Mouse (Mus musculus): ENCODE data around the gene Exoc3l. TPM values are rescaled to one million over a fixed set of nuclear protein-coding genes. Genes with fewer than 3 reads are reported as not detected.

Exoc3l gene
- polyA plus RNA-seq, 1 experiment from 2014 or later, result 15.2 TPM

DNA sequence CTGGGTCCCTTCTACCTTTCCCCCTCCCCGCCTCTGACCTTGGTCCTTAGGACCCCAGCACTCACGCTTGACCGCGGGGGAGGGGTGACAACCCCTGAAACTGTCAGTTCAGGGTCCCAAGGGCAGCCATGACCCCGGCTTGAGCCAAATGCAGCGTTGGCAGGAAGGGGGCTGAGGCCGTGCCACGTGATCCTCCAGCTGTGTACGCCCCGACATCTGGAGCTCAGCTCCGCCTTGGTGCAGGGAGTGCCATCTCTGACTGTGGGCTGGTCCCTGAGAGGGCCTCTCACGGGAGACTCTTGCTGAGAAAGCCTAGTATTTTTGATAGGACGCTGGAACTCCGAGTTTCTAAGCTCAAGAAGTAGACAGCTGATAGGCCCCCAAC, 40.9 kb downstream of the Exoc3l start, which contains the start of gene B3gnt9:
TSS of gene B3gnt9 (minus strand) at position 188 of the 385 bp plus-strand sequence.
- WGBS, result 2% methylated on average over 14 of the region's 14 CpGs
- H3K4me1 ChIP-seq (replicated peaks), result peaks cover 37% of the 10 kb centered on the region
- peak within 1 kb of the TSS; percentile 72 for H3K4me3 ChIP-seq
- H3K27ac ChIP-seq, result peak within 1 kb of the TSS; percentile 84
- peaks cover 54% of the 10 kb centered on the region for H3K27me3 ChIP-seq (ENCODE audit: insufficient read depth, poor library complexity, severe bottlenecking)
- peak; percentile 64 for DNase-seq (ENCODE audit: low spot score)
- no peaks in the 10 kb centered on the region for H3K9me3 ChIP-seq
- peaks cover 34% of the 10 kb centered on the region for H3K36me3 ChIP-seq

DNA sequence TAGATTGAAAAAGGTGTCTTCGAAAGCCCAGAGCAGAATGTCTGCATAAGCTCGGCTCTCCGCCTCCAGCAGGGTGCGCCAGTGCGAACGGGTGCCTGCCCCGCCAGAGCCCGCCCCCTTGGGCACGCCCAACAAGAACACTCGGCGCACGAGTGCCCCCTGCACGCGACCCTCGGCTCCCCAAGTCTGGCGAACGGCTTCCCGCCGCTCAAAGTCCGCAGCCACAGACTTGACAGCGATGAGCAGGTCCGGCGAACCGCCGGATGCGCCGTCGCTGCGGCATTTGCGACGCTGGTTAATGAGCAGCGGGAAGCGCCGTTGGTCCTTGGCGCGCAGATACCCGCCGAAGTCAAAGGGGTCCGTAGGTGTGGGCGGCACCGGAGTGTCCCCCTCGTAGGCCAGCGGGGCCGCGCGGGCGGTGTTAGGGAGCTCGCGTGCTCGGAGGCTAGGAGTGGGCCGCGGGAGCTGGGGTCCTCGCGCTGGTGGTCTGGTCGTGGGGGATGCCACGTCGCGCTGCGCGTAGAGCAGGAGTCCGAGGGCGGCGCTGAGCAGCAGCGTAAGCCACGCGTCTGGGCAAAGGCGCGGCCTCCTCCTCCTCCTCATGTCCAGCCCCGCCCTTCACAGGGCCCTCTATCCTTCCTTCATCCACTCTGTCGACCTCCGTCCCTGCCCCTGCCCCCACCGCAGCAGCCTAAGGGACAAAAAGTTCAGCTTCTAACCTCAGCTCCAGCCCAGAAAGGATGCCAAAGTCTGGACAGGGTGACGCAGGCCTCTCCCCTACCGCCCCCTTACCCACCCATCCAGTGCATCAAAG, 41.5 kb downstream of the Exoc3l start:
- peaks cover 48% of the 10 kb centered on the region for H3K27me3 ChIP-seq (ENCODE audit: insufficient read depth, poor library complexity, severe bottlenecking)
- H3K36me3 ChIP-seq, result peaks cover 40% of the 10 kb centered on the region
- WGBS, result 1% methylated on average over 74 of the region's 74 CpGs
- H3K4me3 ChIP-seq, result peak overlapping the region; percentile 72
- peak; percentile 89 for DNase-seq (ENCODE audit: low spot score)
- peak overlapping the region; percentile 84 for H3K27ac ChIP-seq
- H3K9me3 ChIP-seq, result no peaks in the 10 kb centered on the region
- H3K4me1 ChIP-seq (replicated peaks), result peaks cover 31% of the 10 kb centered on the region

DNA sequence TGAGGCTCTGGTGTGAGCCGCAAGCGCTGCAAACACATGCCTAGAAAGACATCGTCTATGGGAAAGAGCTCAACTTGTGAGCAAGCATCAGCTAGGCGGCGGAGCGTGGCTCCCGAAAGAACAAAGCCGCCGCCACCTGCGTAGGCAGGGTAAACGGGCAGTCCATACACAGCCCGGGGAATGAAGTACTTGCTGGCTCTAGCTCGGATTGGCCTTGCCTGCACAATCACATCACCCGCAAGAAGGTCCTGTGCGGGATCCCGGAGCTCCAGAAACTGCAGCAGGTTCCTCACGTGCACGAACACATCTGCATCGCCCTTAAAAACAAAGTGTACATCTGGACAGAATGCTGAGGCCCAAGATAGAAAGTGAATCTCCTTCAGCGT, 42.1 kb downstream of the Exoc3l start:
- DNase-seq (ENCODE audit: low spot score), result no peak
- 39% methylated on average over 20 of the region's 20 CpGs for WGBS

DNA sequence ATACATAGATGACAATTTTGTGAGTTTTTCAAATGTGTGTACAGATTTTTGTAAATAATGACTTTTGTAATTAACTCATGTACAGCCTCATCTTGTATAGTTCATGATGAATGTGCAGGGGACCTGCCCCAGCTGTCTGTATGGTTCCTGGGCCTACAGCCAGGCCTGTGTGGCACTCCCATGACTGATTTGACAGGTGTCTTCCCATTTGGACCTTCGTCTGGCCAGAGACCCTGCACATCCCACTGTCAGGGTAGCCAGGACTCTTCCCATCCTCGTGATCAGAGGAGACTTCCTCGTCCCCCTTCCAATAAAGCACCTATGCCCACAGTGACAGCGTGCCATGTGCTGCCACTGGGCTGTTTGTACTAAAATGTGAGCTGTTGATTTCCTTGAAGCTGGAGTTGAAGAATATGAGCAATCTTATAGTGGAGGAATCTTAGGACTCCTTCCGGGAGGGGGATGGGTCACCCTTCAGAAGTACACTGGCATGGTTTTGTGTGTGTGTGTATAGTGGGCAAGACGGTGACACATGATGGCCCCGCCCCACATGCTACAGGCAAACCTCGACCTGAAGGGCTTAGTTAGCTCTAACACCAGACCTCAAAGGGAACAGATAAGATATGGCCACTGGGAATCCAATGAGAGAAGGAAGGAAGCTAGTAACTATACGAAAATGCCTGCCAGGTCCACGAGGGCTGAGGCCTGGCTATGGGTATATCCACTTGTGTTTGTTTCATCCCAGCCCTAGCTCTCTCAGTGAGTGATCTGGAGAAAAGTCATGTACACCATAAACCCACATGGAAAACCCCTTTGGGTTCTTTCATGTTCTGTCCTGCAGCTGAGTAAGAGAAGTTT, 43.0 kb downstream of the Exoc3l start:
- Histone ChIP-seq H3K36me3 (peaks cover 54% of the 10 kb centered on the region), H3K4me3 (no peak overlapping the region), H3K27me3 (ENCODE audit: insufficient read depth, poor library complexity, severe bottlenecking) (peaks cover 33% of the 10 kb centered on the region), H3K9me3 (no peaks in the 10 kb centered on the region), H3K4me1 (replicated peaks) (peaks cover 21% of the 10 kb centered on the region), H3K27ac (no peak overlapping the region)
- WGBS, result 87% methylated on average over 10 of the region's 10 CpGs
- DNase-seq (ENCODE audit: low spot score), result no peak

More for the DNA sequence above, 42.1 kb downstream of the Exoc3l start:
- peaks cover 25% of the 10 kb centered on the region for H3K4me1 ChIP-seq (replicated peaks)
- no peaks in the 10 kb centered on the region for H3K9me3 ChIP-seq
- no peak overlapping the region for H3K27ac ChIP-seq
- H3K27me3 ChIP-seq (ENCODE audit: insufficient read depth, poor library complexity, severe bottlenecking), result peaks cover 42% of the 10 kb centered on the region
- H3K4me3 ChIP-seq, result peak overlapping the region; percentile 72
- peaks cover 46% of the 10 kb centered on the region for H3K36me3 ChIP-seq

DNA sequence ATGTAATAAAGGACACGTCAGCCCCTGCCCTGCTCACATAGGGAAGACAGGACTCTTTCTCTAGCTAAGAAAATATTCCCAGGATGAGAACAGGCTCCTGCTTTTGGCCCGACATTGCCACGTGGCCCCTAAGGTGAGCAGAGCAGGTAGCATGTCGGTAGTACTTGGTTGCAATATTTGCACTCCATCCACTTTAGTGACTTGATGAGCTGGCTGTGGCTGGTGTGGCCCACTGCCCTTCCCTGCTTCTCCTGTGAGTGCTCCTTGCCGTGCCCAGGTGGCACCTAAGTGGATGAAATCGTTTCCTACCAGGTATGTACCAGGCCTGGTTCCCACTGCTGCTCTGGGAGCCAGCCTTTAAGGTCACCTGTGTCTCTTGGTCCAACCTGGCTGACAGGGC, 43.9 kb downstream of the Exoc3l start:
- DNase-seq (ENCODE audit: low spot score), result no peak
- H3K4me1 ChIP-seq (replicated peaks), result peaks cover 21% of the 10 kb centered on the region
- 91% methylated on average over 6 of the region's 6 CpGs for WGBS
- peaks cover 64% of the 10 kb centered on the region for H3K36me3 ChIP-seq
- H3K27ac ChIP-seq, result no peak overlapping the region
- H3K27me3 ChIP-seq (ENCODE audit: insufficient read depth, poor library complexity, severe bottlenecking), result peaks cover 24% of the 10 kb centered on the region
- H3K9me3 ChIP-seq, result no peaks in the 10 kb centered on the region
- H3K4me3 ChIP-seq, result no peak overlapping the region

DNA sequence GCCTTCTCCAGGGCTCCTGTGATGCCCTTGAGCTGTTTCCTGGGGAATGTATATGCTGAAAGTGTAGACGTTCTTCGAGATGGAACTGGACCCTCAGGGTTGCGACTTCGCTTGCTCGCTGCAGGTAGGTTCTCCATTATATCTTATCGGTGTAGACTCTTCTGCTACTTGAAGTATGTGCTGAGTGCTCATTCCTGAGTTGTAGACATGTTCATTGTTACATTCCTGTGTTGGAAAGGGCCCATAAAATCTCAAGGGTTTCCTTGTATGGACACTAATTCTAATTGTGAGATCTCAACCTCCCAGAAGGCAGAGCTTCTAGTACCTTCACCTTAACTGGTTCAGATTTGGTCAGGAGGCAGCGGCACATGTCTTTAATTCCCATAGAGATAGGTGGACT, 54.9 kb downstream of the Exoc3l start:
- DNase-seq (ENCODE audit: low spot score), result no peak
- Histone ChIP-seq H3K36me3 (peaks cover 70% of the 10 kb centered on the region), H3K27ac (no peak overlapping the region), H3K4me1 (replicated peaks) (no peaks in the 10 kb centered on the region), H3K27me3 (ENCODE audit: insufficient read depth, poor library complexity, severe bottlenecking) (no peaks in the 10 kb centered on the region), H3K9me3 (no peaks in the 10 kb centered on the region), H3K4me3 (no peak overlapping the region)
- WGBS, result 96% methylated on average over 7 of the region's 7 CpGs

MicroRNA genes within 50 kb of the gene (microRNA counts, 519-probe panel; counts per million panel counts)
- 1,255 counts per million, percentile 77 among the panel's probes with 10 or more counts for microRNA mmu-miR-328

Other genes with a start within 250 kb of the Exoc3l start
- not detected in 2 replicates for gene Ces3a, start 247.5 kb downstream of the Exoc3l start, polyA plus RNA-seq (2016; fragmentation: Nextera tagmentation; extraction: Ambion mirVana)
- gene Ces3b, start 212.3 kb downstream of the Exoc3l start, polyA plus RNA-seq (2016; fragmentation: Nextera tagmentation; extraction: Ambion mirVana), result not detected in 2 replicates
- not detected in 2 replicates for gene Ces4a, start 164.3 kb downstream of the Exoc3l start, polyA plus RNA-seq (2016; fragmentation: Nextera tagmentation; extraction: Ambion mirVana)
- gene Cbfb, start 125.4 kb downstream of the Exoc3l start, polyA plus RNA-seq (2016; fragmentation: Nextera tagmentation; extraction: Ambion mirVana), result 42.1 and 54.9 TPM in 2 replicates
- gene D230025D16Rik, start 71.0 kb downstream of the Exoc3l start, polyA plus RNA-seq (2016; fragmentation: Nextera tagmentation; extraction: Ambion mirVana), result 27.0 and 27.1 TPM in 2 replicates
- gene B3gnt9, start 40.9 kb downstream of the Exoc3l start, polyA plus RNA-seq (2016; fragmentation: Nextera tagmentation; extraction: Ambion mirVana), result 2.6 and 3.3 TPM in 2 replicates
- gene Tradd, start 31.5 kb downstream of the Exoc3l start, polyA plus RNA-seq (2016; fragmentation: Nextera tagmentation; extraction: Ambion mirVana), result 15.4 and 16.3 TPM in 2 replicates
- 1.0 and 1.6 TPM in 2 replicates for gene Fbxl8, start 31.5 kb downstream of the Exoc3l start, polyA plus RNA-seq (2016; fragmentation: Nextera tagmentation; extraction: Ambion mirVana)
- gene Hsf4, start 26.3 kb downstream of the Exoc3l start, polyA plus RNA-seq (2016; fragmentation: Nextera tagmentation; extraction: Ambion mirVana), result 0.09 and 0.20 TPM in 2 replicates
- gene Nol3, start 20.0 kb downstream of the Exoc3l start, polyA plus RNA-seq (2016; fragmentation: Nextera tagmentation; extraction: Ambion mirVana), result 1.2 and 2.1 TPM in 2 replicates
- 26.5 and 43.8 TPM in 2 replicates for gene 4931428F04Rik, start 6.2 kb downstream of the Exoc3l start, polyA plus RNA-seq (2016; fragmentation: Nextera tagmentation; extraction: Ambion mirVana)
- gene E2f4, start 1.6 kb upstream of the Exoc3l start, polyA plus RNA-seq (2016; fragmentation: Nextera tagmentation; extraction: Ambion mirVana), result 120 and 128 TPM in 2 replicates
- 2.1 and 2.9 TPM in 2 replicates for gene Elmo3, start 9.5 kb upstream of the Exoc3l start, polyA plus RNA-seq (2016; fragmentation: Nextera tagmentation; extraction: Ambion mirVana)
- gene Lrrc29, start 30.2 kb upstream of the Exoc3l start, polyA plus RNA-seq (2016; fragmentation: Nextera tagmentation; extraction: Ambion mirVana), result 1.2 and 1.3 TPM in 2 replicates
- 110 and 113 TPM in 2 replicates for gene Tmem208, start 30.3 kb upstream of the Exoc3l start, polyA plus RNA-seq (2016; fragmentation: Nextera tagmentation; extraction: Ambion mirVana)
- gene Fhod1, start 51.9 kb upstream of the Exoc3l start, polyA plus RNA-seq (2016; fragmentation: Nextera tagmentation; extraction: Ambion mirVana), result 2.4 and 2.8 TPM in 2 replicates
- 4.1 and 4.3 TPM in 2 replicates for gene Slc9a5, start 52.7 kb upstream of the Exoc3l start, polyA plus RNA-seq (2016; fragmentation: Nextera tagmentation; extraction: Ambion mirVana)
- gene Plekhg4, start 77.2 kb upstream of the Exoc3l start, polyA plus RNA-seq (2016; fragmentation: Nextera tagmentation; extraction: Ambion mirVana), result 0.52 and 0.75 TPM in 2 replicates
- 0.12 TPM in 1 of 2 replicates, not detected in the other for gene Kctd19, start 117.4 kb upstream of the Exoc3l start, polyA plus RNA-seq (2016; fragmentation: Nextera tagmentation; extraction: Ambion mirVana)
- gene Lrrc36, start 117.5 kb upstream of the Exoc3l start, polyA plus RNA-seq (2016; fragmentation: Nextera tagmentation; extraction: Ambion mirVana), result 1.8 and 2.5 TPM in 2 replicates
- 131 and 243 TPM in 2 replicates for gene Tppp3, start 175.4 kb upstream of the Exoc3l start, polyA plus RNA-seq (2016; fragmentation: Nextera tagmentation; extraction: Ambion mirVana)
- gene Zdhhc1, start 200.8 kb upstream of the Exoc3l start, polyA plus RNA-seq (2016; fragmentation: Nextera tagmentation; extraction: Ambion mirVana), result 23.3 and 29.2 TPM in 2 replicates
- 24.1 and 36.7 TPM in 2 replicates for gene Hsd11b2, start 222.7 kb upstream of the Exoc3l start, polyA plus RNA-seq (2016; fragmentation: Nextera tagmentation; extraction: Ambion mirVana)